Mouse (Mus musculus) mesoderm, embryonic 11.5 days (tissue): ENCODE data around the gene Sdad1.
A peak's percentile ranks its signal among the peaks of the same experiment; 100 is the strongest.

Experiments
- DNase-seq: peaks from one replicate; pipeline ENCODE4 v3.0.0-alpha.2; 2012; ENCODE audit warnings: low read depth, low spot score

Sdad1 gene

DNA sequence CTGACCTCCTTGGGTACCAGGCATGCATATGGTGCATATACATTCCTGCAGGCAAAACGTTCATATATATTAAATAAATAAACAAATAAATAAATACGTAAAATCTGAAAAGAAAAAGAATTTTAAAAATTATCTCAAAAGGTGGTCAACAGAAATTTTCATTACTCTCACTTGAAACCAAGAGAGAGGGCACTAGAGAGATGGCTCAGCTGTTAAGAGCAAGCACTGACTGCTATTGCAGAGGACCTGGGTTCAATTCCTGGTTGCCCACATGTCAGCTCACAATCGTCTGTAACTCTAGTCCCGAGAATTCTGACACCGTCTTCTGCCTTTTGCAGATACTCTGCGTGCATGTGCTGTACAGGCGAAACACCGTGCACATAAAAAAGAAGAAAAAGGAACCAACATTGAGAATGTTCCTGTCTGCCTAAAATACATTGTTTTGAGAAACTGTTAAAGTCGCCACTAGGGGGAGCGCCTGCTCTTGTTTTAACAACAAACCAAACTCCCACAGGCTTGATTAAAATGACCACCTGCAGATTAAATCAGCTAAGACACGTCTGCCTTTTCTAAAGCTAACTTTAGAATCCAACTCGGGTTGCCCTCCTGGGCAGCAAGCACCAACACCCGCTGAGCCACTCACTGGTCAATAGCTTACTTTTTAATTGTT is 1.9 kb upstream of the Sdad1 start:
- peak; percentile 88 for DNase-seq

DNA sequence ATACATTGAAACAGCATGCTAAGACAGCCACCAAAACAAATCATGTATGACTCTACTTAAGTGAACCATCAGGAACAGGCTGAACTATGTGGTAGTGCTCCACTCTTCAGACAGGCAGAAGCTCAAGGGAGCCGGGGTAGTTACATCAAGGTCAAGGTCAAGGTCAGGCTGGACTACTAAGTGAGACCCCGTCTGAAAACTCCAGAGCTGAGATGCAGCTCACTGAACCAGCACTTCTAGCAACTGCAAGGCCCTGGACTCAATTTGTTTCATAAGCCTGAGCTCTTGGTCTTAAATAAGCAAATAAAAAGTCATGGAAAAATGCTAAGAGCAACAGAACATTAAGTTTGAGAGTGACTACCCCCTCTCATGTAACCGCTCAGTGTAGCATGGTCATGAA is 6.0 kb downstream of the Sdad1 start:
- DNase-seq, result no peak

DNA sequence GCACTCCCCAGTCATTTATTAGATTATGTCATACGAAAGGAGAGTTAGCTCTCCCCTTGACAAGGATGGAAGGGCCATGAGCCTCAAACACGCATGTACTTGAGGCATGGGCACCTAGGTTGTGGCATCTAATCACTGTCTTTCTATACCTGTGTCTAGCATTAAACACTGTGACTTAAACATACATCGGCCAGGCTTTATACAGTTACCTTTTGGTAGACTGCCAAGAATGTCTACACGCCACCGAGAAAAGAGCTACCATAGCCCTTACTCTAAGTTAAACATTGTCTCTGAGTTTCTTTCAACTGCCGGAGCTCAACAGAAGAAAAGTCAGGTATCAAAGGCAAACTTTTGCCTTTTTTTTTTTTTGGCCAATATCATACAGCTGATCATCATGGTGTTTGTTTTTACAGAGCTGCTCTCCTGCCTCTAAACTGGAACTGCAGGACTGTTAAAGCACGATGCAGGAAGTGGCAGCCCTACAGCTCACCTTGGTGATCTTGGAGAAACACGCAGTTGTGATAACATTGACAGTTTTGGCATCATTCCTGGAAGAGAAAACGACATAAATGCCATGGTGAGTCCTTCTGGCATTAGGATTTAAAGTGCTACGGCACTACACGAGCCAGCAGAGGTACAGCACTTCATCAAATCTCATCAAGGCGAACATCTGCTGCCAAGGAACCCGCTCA is 8.0 kb downstream of the Sdad1 start:
- no peak for DNase-seq

DNA sequence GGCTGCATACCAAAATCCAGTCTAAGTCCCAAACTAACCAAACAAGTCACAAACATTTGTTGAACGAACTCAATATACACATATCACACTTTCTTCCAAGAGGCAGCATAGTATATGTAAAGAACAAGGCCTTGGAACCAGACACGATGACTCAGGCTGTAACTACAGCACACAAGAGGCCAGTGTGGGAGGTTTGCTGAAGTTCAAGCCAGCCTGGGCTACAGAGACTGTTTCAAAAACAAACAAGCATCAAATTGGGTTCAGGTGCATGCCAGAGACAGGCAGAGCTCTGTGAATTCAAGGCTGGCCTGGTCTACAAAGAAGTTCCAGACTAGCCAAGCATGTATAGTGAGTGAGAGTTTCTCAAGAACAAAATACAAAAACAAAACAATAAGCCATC is 15.8 kb downstream of the Sdad1 start:
- no peak for DNase-seq

DNA sequence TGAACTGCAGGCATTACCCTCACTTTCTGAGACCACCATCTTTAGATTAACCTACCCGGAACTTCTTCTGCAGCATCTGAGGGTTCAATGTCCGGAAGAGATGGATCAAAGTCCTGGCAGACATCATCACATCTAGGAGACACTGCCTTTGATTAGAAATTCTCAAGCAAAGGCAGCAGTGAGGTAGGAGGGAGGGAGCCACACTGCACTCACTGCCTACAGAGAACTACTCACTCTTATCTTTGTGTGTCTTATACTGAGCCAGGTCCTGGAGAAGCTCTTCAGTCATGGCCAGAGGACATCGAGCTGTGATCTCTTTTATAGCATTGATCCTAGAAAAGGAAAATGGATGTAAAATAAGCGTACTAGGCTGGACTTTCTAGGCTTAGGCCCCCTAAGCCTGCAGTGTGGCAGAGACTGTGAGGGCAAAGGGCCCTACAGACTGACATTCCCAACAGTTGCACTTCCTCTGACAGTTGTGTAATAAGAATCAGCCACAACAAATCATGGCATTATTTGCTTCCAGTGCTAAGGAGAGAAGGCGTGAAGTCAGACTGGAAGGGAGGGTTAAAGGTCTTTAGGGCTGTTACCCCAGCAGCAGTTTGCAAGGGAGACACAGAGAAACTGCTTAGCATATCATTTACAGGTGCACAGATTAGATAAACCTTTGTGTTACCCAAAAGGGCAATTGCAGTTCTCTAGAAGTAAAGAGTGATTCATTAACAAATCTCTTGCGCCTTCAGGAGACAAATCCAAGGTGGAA is 18.4 kb downstream of the Sdad1 start:
- no peak for DNase-seq

DNA sequence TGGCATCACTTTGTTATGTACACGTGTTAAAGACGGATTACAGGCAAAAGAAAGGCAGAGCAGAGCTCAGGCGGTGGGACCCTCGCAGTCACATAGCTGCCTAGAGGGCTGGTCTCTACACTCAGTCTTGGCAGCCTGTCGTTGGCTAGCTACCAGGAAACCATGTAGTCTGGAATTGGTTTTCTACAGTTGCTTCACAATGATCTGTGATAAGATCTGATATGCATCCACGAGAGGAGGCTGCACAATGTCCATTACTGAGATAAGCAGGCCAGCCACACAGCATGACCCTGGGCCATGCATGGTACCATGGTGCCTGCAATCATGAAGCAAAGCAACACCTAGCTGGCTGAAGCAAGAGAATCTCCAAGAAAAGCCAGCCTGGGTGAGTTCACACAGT is 22.4 kb downstream of the Sdad1 start:
- no peak for DNase-seq

DNA sequence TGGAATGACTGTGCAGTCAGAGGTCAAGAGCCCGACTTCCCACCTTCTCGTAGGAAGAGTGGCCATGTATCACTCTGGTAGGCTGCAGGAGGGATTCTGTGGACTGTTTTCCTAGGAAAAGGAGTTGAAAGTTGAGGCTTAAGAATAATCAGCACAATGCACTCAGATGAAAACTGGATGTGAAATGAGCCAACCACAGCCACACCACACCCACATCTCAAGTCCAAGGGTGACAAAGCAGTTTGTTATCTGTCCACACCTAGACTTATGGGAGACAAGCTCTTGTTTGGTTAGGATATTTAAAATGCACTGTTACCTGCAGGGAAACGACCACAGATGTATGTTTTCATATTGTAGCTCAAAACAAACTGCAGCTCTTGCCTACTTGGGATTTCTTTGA is 27.2 kb downstream of the Sdad1 start:
- no peak for DNase-seq

DNA sequence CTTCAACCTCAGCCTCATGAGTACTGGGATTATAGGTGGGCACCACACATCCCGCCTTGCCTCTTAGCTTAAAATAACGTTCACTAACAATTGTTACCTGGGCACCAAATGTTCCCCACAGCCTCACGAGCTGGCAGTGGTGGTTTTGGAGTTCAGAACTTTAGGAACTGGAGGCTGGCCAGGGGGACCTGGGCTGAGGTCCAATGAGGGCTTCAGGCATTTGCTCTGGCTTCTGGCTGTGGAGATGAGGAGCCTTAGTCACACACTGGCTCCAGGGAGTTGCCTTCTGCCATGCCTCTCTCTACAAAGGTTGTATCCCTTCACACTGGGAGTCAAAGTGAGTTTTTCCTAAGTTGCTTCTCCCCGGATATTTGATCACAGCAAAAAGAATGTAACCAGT is 27.7 kb downstream of the Sdad1 start:
- DNase-seq, result no peak

DNA sequence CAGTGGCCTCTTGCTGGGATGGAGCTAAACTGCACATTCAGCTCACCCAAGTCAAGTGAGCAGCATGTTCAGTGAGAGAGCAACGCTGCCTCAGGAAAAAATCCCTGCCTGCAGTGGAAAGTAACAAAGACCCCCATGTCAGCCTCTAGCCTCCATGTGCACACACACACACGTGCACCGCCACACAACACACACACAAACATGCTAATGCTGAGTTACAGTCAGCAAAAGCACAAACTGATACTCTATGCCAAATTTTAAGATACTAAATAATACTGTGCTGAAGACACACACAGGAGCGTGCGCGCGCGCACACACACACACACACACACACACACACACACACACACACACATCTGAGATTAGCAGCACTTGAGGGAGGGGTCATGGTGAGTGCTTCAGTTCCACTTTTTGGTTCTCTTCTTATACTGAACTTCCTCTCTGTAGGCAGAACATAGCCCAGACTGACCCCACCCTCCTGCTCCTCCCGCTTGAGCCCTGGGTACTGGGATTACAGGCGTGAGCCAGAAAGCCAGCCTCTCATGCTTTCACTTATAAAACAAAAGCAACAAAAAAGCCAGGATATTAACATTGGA is 31.2 kb downstream of the Sdad1 start:
- DNase-seq, result no peak

DNA sequence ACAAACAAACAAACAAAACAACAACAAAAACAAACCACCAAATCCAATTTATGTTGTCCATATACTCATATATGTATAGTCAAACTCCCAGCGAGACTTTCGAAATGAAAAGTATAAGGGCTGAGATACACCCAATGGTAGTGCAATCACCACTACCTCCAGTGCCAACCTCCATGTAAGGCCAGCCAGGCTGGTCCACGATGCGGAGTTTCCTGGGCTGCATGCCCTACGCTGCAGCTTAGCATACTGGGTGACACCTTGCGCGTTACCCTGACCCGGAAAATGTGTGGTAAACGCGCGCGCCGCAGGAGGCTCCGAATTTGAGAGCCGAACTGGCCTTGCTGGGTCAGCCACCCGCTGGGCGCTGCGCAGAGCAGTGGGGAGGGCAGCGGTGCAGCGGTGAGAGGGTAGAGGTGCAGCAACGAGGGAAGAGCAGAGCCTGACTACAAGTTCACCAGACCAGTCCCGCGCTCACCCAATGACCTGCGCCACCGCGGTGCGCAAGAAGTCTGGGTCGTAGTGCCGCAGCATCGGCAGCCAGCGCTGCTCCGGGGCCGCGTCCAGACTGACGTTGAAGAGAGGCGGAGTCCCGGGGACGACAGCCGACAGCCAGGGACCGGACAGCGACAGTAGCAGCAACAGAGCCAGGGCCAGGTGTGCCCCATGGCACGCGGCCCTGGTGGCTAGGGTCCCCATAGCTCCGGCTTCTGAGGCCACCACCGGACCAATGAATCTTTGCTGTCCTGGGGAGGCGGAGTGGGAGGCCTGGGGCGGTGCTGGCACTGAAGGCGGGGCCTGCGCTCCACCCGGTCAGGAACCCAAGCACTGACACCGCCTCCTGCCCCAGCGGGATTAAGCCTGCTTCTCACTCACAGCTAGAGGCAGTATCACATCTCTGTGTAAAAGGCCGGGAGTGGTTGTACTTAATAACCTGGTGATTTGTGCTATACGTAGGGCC is 32.6 kb downstream of the Sdad1 start, which contains the start of gene Naaa:
TSS of gene Naaa (minus strand) at position 734 of the 958 bp plus-strand sequence.
- DNase-seq, result peak; percentile 78

DNA sequence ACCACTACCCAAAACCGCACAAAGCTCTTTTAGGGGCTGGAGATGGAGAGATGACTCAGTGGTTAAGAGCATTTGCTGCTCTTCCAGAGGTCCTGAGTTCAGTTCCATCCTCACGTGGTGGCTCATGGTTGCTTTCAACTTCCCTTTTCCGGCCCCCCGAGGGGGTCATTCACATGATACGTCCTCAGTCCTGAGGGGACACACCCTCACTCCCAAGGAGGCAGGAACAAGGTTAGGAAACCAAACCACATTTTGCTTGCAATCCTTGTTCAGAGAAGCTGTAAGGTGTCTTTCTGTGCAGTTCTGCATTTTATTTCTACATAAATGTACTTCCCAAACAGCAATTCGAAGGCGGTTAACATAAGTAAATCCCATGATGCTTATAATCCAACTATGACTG is 39.8 kb downstream of the Sdad1 start:
- no peak for DNase-seq

DNA sequence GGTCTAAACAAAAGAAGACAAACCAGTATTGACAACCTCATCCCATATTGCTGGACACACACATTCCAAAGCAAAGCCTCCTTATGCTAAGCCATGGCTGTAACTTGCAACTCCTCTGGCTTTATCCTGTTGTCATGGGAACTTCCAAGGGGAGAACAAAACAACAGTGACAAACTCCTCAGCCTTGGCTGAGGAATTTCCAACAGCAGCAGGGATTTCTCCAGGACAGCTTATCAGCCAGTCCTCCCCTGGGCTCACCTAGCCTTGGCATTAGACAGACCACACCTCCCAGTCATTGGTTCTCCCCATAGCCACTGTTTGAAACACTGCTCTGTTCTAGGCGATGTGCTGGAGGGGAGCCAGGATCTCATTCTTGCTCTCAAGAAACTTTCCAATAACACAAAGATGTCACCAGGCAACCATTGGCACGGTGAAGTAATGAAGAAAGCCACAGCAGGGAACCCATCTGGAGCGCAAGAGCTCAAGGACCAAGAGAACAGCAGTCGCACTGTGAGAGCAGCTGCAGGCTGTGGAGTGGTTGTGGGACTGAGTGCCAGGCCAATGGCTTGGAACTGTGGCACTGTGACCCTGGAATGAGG is 46.4 kb downstream of the Sdad1 start:
- peak; percentile 54 for DNase-seq

DNA sequence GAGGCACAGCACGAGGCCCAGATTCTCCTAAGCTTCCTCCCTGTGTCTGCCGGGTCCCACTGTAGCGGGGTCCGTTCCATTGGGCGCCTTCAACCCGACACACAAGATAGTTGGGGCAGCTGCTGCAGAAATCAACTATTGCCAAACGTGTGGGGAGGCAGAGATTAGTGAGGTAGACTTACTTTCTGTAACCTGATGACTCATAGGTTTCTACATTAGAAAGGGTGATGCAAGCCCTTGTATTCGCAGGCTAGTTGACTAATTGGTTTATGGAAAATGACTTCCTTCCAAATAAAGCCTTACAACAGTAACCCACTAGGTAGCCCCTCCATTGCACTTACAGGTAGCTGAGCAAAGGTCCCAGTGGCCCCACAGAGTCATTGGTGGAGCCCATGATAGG is 47.6 kb downstream of the Sdad1 start:
- DNase-seq, result no peak

DNA sequence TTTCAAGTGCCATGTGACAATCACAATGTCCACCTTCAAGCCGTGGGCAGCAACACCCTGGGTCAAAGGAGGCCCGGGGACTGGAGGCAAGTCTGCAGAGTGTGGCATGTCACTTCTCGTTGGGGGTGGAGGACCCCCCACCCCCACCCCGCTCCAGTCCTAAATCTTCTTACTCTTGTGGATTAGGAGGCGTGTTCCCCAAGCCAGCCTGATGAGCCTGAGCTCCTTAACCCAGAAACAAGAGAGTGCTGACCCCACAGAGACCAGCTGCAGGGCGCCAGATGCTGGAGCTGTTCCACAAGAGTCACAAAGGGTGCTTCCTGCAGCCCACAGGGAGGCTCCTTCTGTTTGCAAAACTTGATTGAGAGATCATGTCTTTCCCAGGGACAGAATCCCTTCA is 54.1 kb downstream of the Sdad1 start, which contains the start of gene Ppef2:
TSS of gene Ppef2 (minus strand) at position 61 of the 400 bp plus-strand sequence.
- DNase-seq, result peak; percentile 34

DNA sequence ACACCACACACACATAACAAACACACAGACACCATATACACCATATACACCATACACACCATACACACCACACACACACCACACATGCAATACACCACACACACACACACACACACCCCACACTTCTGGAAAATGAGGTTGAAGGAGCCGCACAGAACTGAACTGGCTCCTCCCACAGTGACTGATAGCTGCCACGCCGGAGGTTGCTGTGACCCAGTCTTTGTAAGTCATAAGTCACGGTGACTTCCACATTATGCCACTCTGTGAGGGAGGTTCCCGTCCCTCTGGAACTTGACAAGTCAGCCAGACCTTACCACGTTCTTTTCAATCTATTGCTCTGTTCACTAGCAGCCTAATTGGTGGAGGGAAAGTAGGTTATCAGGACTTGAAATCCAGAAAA is 55.8 kb downstream of the Sdad1 start:
- DNase-seq, result no peak

DNA sequence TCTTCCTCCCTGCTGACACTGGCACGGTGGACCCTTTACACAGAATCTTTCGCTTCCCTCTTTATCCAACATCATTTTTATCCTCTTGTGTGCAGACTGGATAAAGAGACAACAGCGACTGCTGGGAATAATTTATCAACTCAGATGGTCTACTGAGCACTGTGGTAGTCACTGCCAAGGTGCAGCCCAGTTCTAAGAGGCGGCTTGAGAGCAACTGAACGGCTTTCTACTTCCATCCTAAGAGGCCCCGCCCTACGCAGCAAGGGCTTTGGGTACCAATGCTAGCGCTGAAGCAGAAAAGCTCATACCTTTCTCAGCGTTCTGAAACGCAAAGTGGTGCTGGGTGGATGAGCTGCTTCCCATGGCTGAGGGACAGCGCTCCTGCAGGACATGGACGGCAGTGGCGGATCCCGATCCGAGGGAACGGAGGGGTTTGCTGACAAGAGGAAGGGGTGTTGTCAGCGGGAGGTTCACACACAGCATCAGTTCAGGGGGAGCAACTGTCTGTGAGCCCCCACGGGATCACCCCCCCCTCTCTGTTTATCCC is 57.4 kb downstream of the Sdad1 start:
- DNase-seq, result peak; percentile 45

DNA sequence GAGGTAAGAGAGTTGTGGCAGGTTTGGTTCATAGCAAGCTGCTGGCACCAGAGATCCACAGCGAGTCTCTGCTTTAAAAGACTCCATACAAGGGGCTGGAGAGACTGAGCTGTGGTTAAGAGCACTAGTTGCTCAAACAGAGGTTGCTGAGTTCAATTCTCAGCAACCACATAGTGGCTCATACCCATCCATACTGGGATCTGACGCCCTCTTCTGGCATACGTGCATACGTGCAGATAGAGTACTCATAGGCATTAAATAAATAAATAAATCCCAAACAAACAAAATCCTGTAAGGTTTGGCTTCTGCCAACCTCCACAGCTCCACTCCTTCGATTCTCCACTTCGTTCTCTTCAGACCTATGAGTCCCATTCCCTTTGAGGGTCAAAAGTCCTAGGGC is 58.2 kb downstream of the Sdad1 start:
- DNase-seq, result no peak

DNA sequence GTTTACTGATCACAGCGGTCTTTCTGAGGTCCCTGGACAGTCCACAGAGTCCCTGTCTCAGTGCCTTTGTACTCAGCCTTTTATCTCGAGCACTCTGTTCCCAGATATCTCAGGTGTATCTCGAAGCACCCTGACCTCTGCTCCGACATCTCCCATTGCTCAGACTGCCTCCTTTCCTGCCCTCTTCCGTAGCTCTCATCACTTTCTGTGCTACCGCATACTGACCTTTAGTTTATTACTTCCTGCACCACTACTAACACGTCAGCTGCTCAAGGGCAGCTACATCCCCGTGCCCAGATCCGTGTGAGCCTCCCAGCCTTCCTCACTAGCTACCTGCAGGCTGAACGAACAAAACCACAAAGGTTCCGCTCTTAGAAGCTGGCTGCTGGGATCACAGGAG is 61.7 kb downstream of the Sdad1 start:
- DNase-seq, result no peak

DNA sequence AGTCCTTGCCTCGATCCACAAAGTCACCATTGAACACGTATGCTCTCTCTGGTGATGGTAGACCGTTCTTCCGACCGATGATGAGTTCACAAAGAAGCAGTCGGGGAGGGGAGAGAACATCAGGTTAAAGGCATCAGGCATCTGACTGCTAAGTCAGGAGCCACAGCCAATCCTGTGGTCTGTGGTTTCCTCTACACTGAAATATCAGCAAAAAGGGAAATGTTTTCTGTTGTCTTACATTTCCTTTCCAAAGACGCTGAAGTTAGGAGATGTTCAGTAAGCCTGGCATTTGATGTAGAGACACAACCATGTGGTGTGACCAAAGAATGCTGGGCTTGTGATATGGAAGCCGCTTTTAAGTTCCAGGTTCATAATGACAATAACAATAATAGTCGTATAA is 64.8 kb downstream of the Sdad1 start:
- DNase-seq, result no peak

DNA sequence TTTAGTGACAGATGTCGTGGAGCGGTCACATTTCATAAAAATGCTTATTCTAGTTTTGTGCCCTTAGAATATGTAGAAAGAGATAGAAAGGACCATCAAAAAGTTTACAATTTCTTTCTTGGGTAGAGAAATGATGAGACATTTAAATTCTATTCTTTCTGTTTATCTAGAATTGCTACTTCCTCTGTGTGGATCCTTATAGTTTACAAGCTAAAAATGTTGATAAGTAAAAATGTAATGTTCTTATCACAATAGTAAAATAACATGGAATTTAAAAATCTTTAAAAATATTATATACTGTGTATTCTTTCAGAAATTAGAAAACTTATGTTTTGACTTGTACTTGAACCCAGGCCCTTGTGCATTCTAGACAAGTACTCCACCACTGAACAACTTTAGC is 65.4 kb downstream of the Sdad1 start:
- DNase-seq, result no peak
